Mouse (Mus musculus) embryonic facial prominence, embryonic 12.5 days (tissue): Measurements from ENCODE around the gene St6galnac3. TPM values are rescaled to one million over a fixed set of nuclear protein-coding genes. Genes with fewer than 3 reads are reported as not detected.

Source experiments
- ATAC-seq: fragments of 200-750 bp; cut with Nextera tagmentation; 2 replicates; pipeline ENCODE4 v1.8.0; 2017; ENCODE audit not compliant: insufficient number of reproducible peaks, insufficient read depth, low FRiP score, low TSS enrichment
- H3K27ac ChIP-seq: fragments of 300-500 bp; sonication (generic); 2 replicates; pipeline ENCODE4 v1.5.1; 2016; ENCODE audit warnings: mild to moderate bottlenecking
- H3K27me3 ChIP-seq: fragments of 300-500 bp; sonication (generic); 2 replicates; pipeline ENCODE4 v1.6.1; 2016; ENCODE audit warnings: mild to moderate bottlenecking, moderate library complexity
- H3K36me3 ChIP-seq: fragments of 300-500 bp; sonication (generic); 2 replicates; pipeline ENCODE4 v1.6.1; 2016; ENCODE audit warnings: mild to moderate bottlenecking
- H3K4me1 ChIP-seq: fragments of 300-500 bp; sonication (generic); 2 replicates; pipeline ENCODE4 v1.6.1; 2016
- H3K4me2 ChIP-seq: fragments of 300-500 bp; sonication (generic); replicated peaks from 2 replicates; pipeline ENCODE4 v1.6.1; 2016; ENCODE audit warnings: mild to moderate bottlenecking, moderate library complexity
- H3K4me3 ChIP-seq: fragments of 300-500 bp; sonication (generic); 2 replicates; pipeline ENCODE4 v1.5.1; 2016; ENCODE audit warnings: mild to moderate bottlenecking
- H3K9ac ChIP-seq: fragments of 300-500 bp; sonication (generic); 2 replicates; pipeline ENCODE4 v1.6.1; 2016; ENCODE audit warnings: mild to moderate bottlenecking, moderate library complexity
- H3K9me3 ChIP-seq: fragments of 300-500 bp; sonication (generic); 2 replicates; pipeline ENCODE4 v1.6.1; 2016; ENCODE audit warnings: mild to moderate bottlenecking, moderate library complexity
- WGBS: fragments of 180-500 bp; shearing (Covaris S2); methylation state at CpG from one replicate; pipeline ENCODE4 v1.1.7; 2016; 5-methylcytosine and 5-hydroxymethylcytosine counted together
- polyA plus RNA-seq: library from polyadenylated mRNA; unstranded; fragments of >200 nt; fragmentation: Nextera tagmentation; extraction: Ambion mirVana; gene quantifications from 2 replicates; pipeline ENCODE4 v1.2.1, GENCODE M21; 2016

Gene St6galnac3
- polyA plus RNA-seq, 1 experiment from 2014 or later, result 70.2 TPM

DNA sequence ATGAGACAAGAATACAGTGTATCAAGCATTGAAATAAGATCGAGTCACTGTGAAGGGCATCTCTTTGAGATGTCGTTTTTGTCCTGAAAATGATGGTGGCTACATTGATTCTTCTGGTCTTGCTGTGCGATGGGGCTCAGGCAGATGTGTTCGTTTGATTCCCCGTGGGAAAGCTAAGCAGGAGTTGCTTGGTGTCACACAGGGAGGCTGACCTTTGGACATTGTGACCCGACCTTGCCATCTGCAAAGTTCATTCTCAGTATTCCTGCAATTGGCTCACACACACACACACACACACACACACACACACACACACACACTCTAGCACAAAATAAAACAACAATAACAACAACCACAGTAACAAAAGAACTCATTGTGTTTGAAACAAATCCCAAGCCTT lies 543.7 kb downstream of the St6galnac3 start:
- Histone ChIP-seq H3K27ac (no peak overlapping the region), H3K4me1 (no peaks in the 10 kb centered on the region), H3K4me3 (no peak overlapping the region), H3K27me3 (no peaks in the 10 kb centered on the region), H3K4me2 (no peak overlapping the region), H3K36me3 (no peaks in the 10 kb centered on the region), H3K9ac (no peak overlapping the region), H3K9me3 (no peaks in the 10 kb centered on the region)
- no peak for ATAC-seq
- 25% methylated on average over 6 of the region's 6 CpGs for WGBS

DNA sequence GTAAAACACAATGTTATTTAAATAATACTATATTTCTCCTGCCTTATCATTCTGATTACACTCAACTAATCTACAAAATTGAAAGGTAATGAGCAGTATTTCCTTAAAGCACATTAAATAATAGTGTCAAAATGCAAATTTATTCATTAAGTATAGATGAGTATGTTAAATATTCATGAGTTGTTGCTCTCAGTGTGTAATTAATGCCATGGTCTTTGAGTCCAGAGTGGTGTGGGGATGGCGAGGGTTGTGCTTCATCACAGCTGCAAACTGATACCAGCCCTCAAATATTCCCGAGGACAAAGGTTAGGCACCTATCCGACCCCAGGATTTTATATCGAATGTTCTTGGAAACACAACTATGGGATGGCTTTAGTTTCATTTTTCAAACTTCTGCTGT lies 548.2 kb downstream of the St6galnac3 start:
- no peaks in the 10 kb centered on the region for H3K9me3 ChIP-seq
- no peaks in the 10 kb centered on the region for H3K36me3 ChIP-seq
- H3K9ac ChIP-seq, result no peak overlapping the region
- ATAC-seq, result no peak
- no peaks in the 10 kb centered on the region for H3K4me1 ChIP-seq
- 64% methylated on average over 4 of the region's 4 CpGs for WGBS
- H3K4me2 ChIP-seq, result no peak overlapping the region
- no peak overlapping the region for H3K27ac ChIP-seq
- H3K4me3 ChIP-seq, result no peak overlapping the region
- no peaks in the 10 kb centered on the region for H3K27me3 ChIP-seq

DNA sequence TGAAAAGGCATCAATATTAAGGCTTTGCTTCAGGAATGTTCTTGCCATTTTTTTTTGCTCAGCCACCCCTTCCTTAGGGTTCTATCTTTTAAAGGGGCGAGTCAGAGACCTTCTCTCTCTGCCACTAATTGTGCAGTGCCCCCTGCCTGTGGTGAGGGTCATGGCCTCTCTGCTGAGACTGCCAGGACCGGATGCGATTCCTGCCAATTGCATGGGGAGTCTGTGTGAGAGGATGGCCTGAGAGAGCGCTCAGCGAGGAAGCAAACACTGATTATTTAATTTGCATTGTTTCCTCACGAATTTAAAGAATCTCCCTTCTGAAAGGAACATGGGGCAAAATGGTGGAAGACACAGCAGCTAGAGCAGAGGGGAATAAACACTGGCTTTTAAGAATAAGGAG lies 548.6 kb downstream of the St6galnac3 start:
- H3K27ac ChIP-seq, result no peak overlapping the region

DNA sequence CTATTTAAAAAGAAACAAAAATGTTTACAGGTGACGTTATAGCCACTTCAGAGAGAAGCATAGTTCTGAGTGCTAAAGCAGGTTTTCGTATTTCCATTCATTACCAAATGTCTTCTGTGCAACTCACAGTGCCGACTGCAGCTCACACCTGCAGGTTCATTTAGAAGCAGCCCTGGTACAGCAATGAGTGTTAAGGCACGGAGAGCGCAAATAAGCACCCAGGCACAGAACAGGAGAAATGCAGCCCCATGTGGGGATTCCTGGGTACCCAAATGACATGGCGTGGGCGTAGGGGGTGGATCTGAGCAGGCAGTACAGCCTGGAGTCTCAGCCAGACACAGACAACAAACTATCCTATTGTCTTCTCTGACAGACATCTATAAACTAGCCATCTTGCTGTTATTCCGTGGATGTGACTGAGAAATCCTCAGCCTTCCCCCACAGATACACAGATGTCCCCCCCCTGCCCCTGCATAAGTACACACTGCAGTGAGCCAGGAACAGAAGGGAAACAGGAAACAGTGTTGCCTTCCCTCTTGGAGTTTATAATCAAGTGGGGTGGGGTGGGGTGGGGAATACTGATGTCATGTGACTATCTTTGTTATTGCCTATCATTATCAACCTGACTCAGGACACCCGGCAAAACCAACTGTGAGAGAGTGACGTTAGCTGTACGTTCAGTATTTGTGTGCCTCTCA lies 550.5 kb downstream of the St6galnac3 start:
- no peaks in the 10 kb centered on the region for H3K27me3 ChIP-seq
- no peak overlapping the region for H3K4me3 ChIP-seq
- no peak overlapping the region for H3K9ac ChIP-seq
- no peak overlapping the region for H3K27ac ChIP-seq
- no peak overlapping the region for H3K4me2 ChIP-seq
- no peaks in the 10 kb centered on the region for H3K36me3 ChIP-seq
- WGBS, result 81% methylated on average over 11 of the region's 11 CpGs
- no peaks in the 10 kb centered on the region for H3K9me3 ChIP-seq
- no peaks in the 10 kb centered on the region for H3K4me1 ChIP-seq
- no peak for ATAC-seq

More for the DNA sequence above, 548.6 kb downstream of the St6galnac3 start:
- Histone ChIP-seq H3K9me3 (no peaks in the 10 kb centered on the region), H3K4me1 (no peaks in the 10 kb centered on the region), H3K4me3 (no peak overlapping the region), H3K36me3 (no peaks in the 10 kb centered on the region), H3K4me2 (no peak overlapping the region), H3K27me3 (no peaks in the 10 kb centered on the region), H3K9ac (no peak overlapping the region)
- 46% methylated on average over 6 of the region's 6 CpGs for WGBS
- no peak for ATAC-seq

DNA sequence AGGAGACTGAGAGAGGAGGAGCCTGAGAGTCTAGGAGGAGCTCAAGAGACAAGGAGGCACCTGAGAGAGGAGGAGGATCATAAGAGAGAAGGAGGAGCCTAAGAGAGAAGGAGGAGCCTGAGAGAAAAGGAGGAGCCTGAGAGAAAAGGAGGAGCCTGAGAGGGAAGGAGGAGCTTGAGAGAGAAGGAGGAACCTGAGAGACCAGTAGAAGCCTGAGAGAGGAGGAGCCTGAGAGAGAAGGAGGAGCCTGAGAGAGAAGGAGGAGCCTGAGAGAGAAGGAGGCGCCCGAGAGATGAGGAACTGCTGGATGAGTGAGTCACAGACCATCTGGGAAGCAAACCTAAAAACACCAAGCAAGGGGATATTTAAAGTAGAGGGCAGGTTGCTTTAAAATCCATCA lies 551.4 kb downstream of the St6galnac3 start:
- H3K4me2 ChIP-seq, result no peak overlapping the region
- no peak for ATAC-seq
- H3K27me3 ChIP-seq, result no peaks in the 10 kb centered on the region
- no peak overlapping the region for H3K27ac ChIP-seq
- no peaks in the 10 kb centered on the region for H3K4me1 ChIP-seq
- H3K36me3 ChIP-seq, result no peaks in the 10 kb centered on the region
- H3K9me3 ChIP-seq, result no peaks in the 10 kb centered on the region
- H3K4me3 ChIP-seq, result no peak overlapping the region
- no peak overlapping the region for H3K9ac ChIP-seq
- 79% methylated on average over 2 of the region's 2 CpGs for WGBS

DNA sequence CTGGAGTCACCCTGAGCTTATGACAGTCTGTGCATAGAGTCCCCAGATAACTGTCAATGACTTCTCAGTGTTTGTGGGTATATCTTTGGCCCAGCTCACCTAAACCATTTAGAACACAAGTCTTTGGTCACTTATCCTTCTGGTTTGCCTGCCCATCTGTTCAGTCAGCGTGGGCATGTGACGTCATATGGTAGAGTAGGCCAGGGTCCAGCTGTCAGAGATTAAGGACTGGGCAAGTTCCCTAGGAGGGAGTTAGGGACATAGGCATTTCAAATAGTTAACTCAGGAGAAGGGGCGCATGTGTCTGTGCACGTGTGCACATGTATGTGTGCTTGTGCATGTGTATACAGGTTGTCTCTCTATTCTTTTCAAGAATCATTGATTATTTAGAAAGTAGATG lies 554.8 kb downstream of the St6galnac3 start:
- H3K36me3 ChIP-seq, result no peaks in the 10 kb centered on the region
- no peak overlapping the region for H3K9ac ChIP-seq
- no peaks in the 10 kb centered on the region for H3K9me3 ChIP-seq
- H3K4me3 ChIP-seq, result no peak overlapping the region
- no peaks in the 10 kb centered on the region; the same call in 1 of the 2 replicates for H3K4me1 ChIP-seq
- ATAC-seq, result no peak
- 91% methylated on average over 4 of the region's 4 CpGs for WGBS
- H3K4me2 ChIP-seq, result no peak overlapping the region
- H3K27ac ChIP-seq, result no peak overlapping the region
- H3K27me3 ChIP-seq, result no peaks in the 10 kb centered on the region

DNA sequence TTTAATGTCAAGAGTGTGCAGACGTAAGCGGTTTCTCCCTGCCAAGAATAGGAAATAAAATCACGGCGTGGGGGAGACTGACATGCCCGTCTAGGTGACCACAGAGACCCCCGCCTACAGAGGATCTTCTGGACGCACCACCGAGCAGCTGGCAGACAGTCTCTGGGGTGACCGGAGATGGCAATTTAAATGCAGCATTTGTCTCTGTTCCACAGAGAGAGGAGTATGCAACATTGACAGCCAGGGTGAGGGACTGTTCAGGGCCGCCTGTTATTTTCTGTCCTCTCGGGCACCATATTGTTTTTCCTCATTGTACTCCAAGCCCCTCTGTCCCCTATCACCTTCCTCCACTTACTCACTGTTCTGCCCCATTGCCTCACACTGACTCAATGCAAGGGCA lies 555.2 kb downstream of the St6galnac3 start:
- H3K27me3 ChIP-seq, result no peaks in the 10 kb centered on the region
- no peak overlapping the region for H3K27ac ChIP-seq
- H3K9me3 ChIP-seq, result no peaks in the 10 kb centered on the region
- H3K4me3 ChIP-seq, result no peak overlapping the region
- no peaks in the 10 kb centered on the region; the same call in 1 of the 2 replicates for H3K4me1 ChIP-seq
- 84% methylated on average over 11 of the region's 11 CpGs for WGBS
- H3K36me3 ChIP-seq, result no peaks in the 10 kb centered on the region
- ATAC-seq, result no peak
- H3K4me2 ChIP-seq, result no peak overlapping the region
- no peak overlapping the region for H3K9ac ChIP-seq

DNA sequence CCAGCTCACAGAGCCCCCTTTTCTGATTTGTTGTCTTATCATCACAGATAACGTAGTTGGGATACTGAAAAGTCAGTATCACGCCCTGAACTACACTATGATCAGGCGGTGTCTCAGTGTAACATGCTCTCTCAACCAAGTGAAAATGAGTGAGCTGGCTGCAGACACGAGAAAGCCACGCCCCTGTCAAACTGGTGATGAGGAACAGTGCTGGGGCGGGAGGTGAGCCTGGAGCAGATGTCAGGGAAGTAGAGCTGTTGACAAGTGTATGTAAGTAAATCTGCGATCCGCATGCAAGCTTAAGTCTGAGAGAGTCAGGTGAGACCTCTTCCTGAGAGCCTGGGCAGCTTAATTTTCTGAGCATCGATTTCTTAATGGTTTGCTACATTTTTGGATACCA lies 563.3 kb downstream of the St6galnac3 start:
- Histone ChIP-seq H3K4me3 (no peak overlapping the region), H3K27ac (no peak overlapping the region), H3K4me2 (no peak overlapping the region), H3K4me1 (no peaks in the 10 kb centered on the region; the same call in 1 of the 2 replicates), H3K27me3 (no peaks in the 10 kb centered on the region), H3K9ac (no peak overlapping the region), H3K9me3 (no peaks in the 10 kb centered on the region), H3K36me3 (no peaks in the 10 kb centered on the region)
- ATAC-seq, result no peak
- WGBS, result 65% methylated on average over 9 of the region's 9 CpGs

DNA sequence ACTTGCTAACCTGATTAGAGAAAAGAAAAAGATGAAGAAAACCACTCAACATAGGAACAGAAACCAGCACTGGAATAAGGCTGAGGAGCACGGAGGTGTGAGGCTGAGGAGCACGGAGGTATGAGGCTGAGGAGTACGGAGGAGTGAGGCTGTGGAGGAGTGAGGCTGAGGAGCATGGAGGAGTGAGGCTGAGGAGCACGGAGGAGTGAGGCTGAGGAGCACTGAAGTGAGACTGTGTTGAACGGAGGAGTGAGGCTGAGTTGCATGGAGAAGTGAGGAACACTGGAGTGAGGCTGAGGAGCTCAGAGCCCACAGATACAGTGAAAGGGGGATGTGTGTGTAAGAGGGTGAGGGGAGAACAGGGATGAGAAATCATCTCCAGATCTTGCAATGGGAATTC lies 564.3 kb downstream of the St6galnac3 start:
- Histone ChIP-seq H3K4me2 (no peak overlapping the region), H3K36me3 (no peaks in the 10 kb centered on the region), H3K9ac (no peak overlapping the region), H3K9me3 (no peaks in the 10 kb centered on the region), H3K4me1 (no peaks in the 10 kb centered on the region; the same call in 1 of the 2 replicates), H3K27me3 (no peaks in the 10 kb centered on the region), H3K27ac (no peak overlapping the region), H3K4me3 (no peak overlapping the region)
- 88% methylated on average over 5 of the region's 5 CpGs for WGBS
- ATAC-seq, result no peak

DNA sequence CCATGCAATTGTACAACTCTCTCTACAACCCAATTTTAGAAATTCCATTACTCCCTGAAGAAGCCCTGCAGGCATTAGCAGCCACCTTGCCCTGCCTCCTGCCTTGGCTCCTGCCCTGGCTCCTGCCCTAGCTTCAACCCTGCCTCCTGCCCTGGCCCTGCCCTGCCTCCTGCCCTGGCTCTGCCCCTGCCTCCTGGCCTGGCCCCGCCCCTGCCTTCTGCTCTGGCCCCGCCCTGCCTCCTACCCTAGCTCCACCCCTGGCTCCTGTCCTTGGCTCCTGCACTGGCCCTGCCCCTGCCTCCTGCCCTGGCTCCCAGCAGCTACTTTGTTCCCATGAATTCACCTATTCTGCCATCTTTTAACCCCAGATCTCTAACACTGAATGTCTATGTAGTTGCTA lies 576.1 kb downstream of the St6galnac3 start:
- 18% methylated on average over 2 of the region's 2 CpGs for WGBS
- Histone ChIP-seq H3K27ac (no peak overlapping the region), H3K4me1 (peaks cover 5% of the 10 kb centered on the region; the same call in 1 of the 2 replicates), H3K9ac (no peak overlapping the region), H3K9me3 (no peaks in the 10 kb centered on the region), H3K4me2 (no peak overlapping the region), H3K4me3 (no peak overlapping the region), H3K27me3 (no peaks in the 10 kb centered on the region), H3K36me3 (no peaks in the 10 kb centered on the region)
- ATAC-seq, result no peak
